Mouse (Mus musculus): ENCODE results near the gene Tti1. TPM values are rescaled to one million over a fixed set of nuclear protein-coding genes. Genes with fewer than 3 reads are reported as not detected.
"Not testable (repeated sequence)": the region's sequence is repeated elsewhere in the genome, so short reads cannot be mapped to it uniquely, and the experiment has no call there.

Gene Tti1
- total RNA-seq (2014; fragmentation: Nextera tagmentation) (22.0 and 28.8 TPM in 2 replicates), total RNA-seq (2017) (24.7 and 27.7 TPM in 2 replicates)

DNA sequence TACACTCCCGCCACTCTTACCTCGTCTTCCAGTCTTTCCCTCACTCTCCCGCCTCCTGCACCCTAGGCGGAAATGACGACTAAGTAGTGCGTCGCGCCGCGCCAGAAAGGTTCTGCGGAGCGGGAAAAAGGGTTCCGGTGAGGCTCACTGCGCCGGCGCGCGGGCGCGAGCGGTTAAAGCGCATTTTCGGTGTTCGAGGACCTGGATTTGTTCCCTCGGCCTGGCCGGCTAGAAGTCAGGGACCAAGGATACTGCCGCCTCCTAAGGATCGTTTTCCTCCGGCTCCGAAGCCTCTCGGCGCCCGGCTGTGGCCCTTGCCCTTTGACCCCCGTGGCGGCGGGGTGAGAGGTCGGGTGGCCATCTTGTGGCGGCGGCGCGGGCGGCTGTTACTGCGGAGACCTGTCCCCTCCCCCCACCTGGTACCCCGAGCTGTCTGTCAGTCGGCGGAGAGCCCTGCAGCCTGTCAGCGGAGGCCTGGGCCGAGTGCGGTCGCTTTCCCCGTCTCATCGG, at the start of gene Tti1, which contains the start of gene Rprd1b:
Tti1 (minus strand) TSS at position 80 of the 510 bp plus-strand sequence.
Rprd1b (plus strand) TSS at position 144 of the 510 bp plus-strand sequence.
- peak; percentile 89 for ATAC-seq (replicated peaks; ENCODE audit: low FRiP score, low TSS enrichment, poor library complexity, severe bottlenecking)

DNA sequence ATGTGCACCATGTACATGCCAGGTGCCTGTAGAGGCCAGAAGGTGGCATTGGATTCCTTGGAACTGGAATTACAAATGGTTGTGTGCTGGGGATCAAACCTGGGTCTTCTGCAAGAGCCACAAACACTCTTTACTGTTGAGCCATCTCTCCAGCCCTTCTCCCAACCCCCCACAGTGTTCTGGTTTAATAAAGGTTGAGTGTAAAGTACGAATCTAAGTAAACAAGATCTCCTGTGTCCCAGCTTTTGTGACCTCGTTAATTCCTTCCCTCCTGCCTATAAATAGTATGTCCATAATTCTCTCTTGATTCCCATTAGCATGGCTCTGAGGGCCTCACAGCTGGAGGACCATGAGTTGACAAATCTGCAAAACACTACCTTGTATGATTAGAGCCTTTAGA, 49.7 kb upstream of the Tti1 start:
- no peak for ATAC-seq (replicated peaks; ENCODE audit: low FRiP score, low TSS enrichment, poor library complexity, severe bottlenecking)

GRCm38 (mm10) chr2:158076690-158077089, 48.5 kb upstream of the Tti1 start:
- no peak for ATAC-seq (replicated peaks; ENCODE audit: low FRiP score, low TSS enrichment, poor library complexity, severe bottlenecking)

- ATAC-seq (replicated peaks; ENCODE audit: low FRiP score, low TSS enrichment, poor library complexity, severe bottlenecking) = no peak
Observed at GRCm38 (mm10) chr2:158074835-158075234, 46.6 kb upstream of the Tti1 start.

DNA sequence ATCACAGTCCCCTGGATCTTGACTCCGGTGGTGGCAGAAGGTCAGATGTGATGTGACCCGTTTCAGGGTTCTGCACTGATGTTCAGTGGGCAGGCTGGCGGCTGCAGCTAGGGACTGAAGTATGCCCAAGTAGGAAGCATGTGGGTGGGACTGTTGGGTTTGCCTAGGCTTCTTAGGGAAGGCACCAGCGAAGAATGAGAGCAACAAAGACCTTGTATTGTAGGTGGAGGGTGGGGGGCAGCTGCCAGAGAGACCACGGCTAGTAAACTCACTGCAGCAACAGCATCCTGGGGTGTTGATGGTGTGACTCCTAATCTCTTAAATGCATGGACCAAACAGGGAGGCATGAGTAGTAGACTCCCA, 43.4 kb upstream of the Tti1 start:
- no peak for ATAC-seq (replicated peaks; ENCODE audit: low FRiP score, low TSS enrichment, poor library complexity, severe bottlenecking)

GRCm38 (mm10) chr2:158070885-158071632, 42.8 kb upstream of the Tti1 start:
- ATAC-seq (replicated peaks; ENCODE audit: low FRiP score, low TSS enrichment, poor library complexity, severe bottlenecking) = 0 out of 2 replicates have a peak, but pooled peaks have one; percentile 23

GRCm38 (mm10) chr2:158068444-158068971, 40.3 kb upstream of the Tti1 start:
- ATAC-seq (replicated peaks; ENCODE audit: low FRiP score, low TSS enrichment, poor library complexity, severe bottlenecking) = no peak

DNA sequence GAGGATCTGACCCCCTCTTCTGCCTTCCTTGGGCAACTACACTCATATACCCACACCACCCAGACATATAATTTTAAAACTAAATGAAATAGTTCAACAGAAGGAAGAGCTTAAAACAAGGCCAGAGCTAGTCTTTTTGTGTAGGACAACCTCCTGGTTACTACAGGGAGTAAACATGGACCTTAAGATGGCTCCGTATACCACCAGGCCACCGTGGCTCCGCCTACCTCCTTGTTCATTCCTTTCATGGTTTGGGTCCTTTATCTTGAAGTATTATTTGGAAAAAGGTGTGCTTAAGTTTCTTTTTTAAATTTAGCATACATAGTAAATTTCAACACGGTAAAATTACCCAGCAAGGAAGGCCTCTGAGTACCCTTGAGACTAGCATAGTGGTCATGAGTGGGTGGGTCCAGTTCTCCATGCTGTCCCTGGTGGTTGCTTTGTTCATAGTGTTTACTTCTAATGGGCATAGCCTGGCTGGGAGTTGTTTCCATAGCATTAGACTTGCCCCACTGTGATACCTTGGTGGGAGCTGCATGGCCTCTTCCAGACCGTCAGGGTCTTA, 39.1 kb upstream of the Tti1 start:
- no peak for ATAC-seq (replicated peaks; ENCODE audit: low FRiP score, low TSS enrichment, poor library complexity, severe bottlenecking)

GRCm38 (mm10) chr2:158066456-158066855, 38.2 kb upstream of the Tti1 start:
- no peak for ATAC-seq (replicated peaks; ENCODE audit: low FRiP score, low TSS enrichment, poor library complexity, severe bottlenecking)

GRCm38 (mm10) chr2:158065064-158065463, 36.8 kb upstream of the Tti1 start:
- no peak for ATAC-seq (replicated peaks; ENCODE audit: low FRiP score, low TSS enrichment, poor library complexity, severe bottlenecking)

DNA sequence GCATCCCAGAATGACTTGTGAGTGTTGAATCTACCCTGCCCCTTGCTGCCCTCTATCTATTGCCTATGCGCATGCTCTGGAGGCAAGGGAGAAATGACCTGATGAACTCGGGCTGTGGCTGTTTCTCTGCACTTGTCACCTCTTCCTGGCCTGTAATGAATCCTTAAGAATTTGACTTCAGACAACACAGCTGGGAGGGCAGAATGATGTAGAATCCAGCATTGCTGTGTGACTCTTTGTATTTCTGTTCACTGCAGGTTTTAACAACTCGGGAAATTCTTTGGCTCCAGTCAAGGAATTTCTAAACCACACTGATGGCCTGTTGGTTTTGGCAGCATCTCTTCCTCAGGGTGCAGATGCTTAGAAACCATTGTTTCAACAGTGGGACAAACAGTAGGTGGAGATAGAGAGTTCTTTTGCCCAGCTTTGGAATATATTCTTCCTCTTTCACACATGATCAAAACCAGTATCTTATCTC, 36.4 kb upstream of the Tti1 start:
- ATAC-seq (replicated peaks; ENCODE audit: low FRiP score, low TSS enrichment, poor library complexity, severe bottlenecking) = 0 out of 2 replicates have a peak, but pooled peaks have one; percentile 65

- no peak for ATAC-seq (replicated peaks; ENCODE audit: low FRiP score, low TSS enrichment, poor library complexity, severe bottlenecking)
Observed at GRCm38 (mm10) chr2:158063036-158063435, 34.8 kb upstream of the Tti1 start.

DNA sequence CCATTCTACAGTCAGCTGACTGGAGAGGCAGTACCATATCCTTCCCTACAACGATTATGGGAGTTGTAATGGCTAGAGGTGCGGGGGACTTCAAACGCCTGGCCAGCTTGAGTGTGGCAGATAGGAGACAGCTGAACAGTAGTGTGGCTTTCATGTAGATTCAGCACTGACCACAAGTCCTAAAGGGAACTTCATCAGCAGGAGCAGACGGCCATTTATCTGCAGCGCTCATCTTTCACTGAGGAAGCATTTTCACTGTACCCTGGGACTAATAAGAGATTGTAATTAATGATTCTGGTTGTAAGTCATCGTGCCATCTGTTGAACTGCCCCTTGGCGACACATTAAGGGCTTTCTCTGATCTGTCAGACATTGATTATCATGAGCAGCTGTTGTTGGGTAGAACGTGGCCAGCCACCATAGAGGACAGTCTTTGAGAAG, 31.5 kb upstream of the Tti1 start:
- peak; percentile 60; the same call in 1 of the 2 replicates for ATAC-seq (replicated peaks; ENCODE audit: low FRiP score, low TSS enrichment, poor library complexity, severe bottlenecking)

DNA sequence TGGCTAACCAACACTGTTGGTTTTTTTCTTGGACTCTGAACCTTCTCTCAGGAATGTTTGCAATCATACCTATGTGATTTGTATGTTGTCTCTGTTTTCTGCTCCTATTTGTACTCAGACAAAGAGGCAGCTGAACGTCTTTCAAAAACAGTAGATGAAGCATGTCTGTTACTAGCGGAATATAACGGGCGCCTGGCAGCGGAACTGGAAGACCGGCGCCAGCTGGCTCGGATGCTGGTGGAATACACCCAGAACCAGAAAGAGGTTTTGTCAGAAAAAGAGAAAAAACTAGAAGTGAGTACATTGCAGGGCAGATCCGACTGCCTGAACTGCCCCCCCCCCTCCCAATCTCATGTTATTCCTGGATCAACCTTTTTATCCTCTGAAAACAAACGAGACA, 30.3 kb upstream of the Tti1 start:
- ATAC-seq (replicated peaks; ENCODE audit: low FRiP score, low TSS enrichment, poor library complexity, severe bottlenecking) = no peak

- ATAC-seq (replicated peaks; ENCODE audit: low FRiP score, low TSS enrichment, poor library complexity, severe bottlenecking) = no peak
Observed at GRCm38 (mm10) chr2:158057030-158057429, 28.8 kb upstream of the Tti1 start.

- ATAC-seq (replicated peaks; ENCODE audit: low FRiP score, low TSS enrichment, poor library complexity, severe bottlenecking) = not testable (repeated sequence)
Observed at GRCm38 (mm10) chr2:158055383-158055782, 27.1 kb upstream of the Tti1 start.

GRCm38 (mm10) chr2:158054596-158054995, 26.4 kb upstream of the Tti1 start:
- no peak for ATAC-seq (replicated peaks; ENCODE audit: low FRiP score, low TSS enrichment, poor library complexity, severe bottlenecking)

DNA sequence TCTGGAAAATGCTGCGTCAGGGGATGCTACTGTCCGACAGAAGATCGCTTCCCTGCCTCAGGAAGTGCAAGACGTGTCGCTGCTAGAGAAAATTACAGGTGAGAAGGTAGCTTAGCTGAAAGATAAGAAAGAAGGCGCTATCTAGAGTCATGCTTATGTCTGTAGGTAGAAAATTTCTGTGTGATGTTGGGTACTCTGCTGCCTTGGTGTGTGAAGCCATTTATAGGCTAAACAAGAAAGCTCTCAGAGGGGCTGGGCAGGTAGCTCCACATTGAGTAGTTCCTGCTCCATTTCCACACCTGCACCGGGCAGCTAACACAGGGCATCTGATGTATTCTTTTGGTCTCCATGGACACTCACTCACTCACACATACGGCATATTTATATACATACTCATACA, 21.9 kb upstream of the Tti1 start:
- no peak for ATAC-seq (replicated peaks; ENCODE audit: low FRiP score, low TSS enrichment, poor library complexity, severe bottlenecking)

DNA sequence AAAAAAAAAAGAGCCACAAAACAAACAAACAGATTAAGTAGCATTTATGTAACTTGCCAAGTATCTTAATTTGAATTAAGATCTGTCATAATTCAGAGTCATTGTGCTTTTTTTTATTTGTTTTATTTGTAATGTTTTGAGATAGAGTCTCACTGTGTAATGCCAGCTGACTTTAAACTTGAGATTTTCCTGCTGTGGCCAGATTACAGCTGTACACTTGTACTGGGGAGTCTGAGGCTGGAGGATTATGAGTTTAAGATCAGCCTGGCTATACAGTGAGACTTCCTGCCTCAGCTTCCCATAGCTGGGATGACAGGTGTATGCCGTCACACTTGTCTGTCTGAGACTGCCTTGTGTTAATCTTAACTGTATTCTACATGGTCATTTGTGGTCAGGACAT, 20.5 kb upstream of the Tti1 start:
- no peak for ATAC-seq (replicated peaks; ENCODE audit: low FRiP score, low TSS enrichment, poor library complexity, severe bottlenecking)

- ATAC-seq (replicated peaks; ENCODE audit: low FRiP score, low TSS enrichment, poor library complexity, severe bottlenecking) = peak; percentile 98
Observed at GRCm38 (mm10) chr2:158047903-158048302, 19.7 kb upstream of the Tti1 start.

Data from megakaryocyte-erythroid progenitor cell, adult 5-6 weeks (primary cell).